Mouse (Mus musculus): ENCODE measurements around the gene Scn8a.

Gene Scn8a

DNA sequence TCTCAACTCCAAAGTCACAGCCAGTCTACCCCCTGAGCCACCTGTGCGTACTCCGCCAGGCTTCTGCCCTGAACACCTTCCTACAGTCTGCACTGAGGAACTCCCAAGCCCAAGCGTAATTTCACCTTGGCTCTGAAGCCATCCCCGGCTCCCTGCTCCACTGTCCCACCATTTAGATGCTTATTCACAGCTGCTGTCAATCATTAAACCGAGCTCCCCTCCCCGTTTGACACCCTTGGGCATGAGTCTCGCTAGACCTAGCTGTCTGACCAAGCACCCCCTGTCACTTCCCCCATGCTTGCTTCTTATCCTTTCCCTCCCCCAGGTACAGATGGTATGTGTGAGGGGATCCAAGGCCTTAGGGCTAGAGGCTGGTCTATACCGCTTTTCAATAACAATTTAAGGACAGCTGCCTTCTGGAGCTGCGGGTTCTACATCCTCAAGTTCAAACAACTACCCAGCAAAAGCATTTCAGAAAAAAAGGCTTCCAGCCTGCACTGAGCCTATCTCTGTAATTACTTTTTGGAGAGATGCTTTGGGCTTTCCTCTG is 200.1 kb downstream of the Scn8a start:
- DNase-seq (ENCODE audit: low spot score in 2 of 2), result no peak

DNA sequence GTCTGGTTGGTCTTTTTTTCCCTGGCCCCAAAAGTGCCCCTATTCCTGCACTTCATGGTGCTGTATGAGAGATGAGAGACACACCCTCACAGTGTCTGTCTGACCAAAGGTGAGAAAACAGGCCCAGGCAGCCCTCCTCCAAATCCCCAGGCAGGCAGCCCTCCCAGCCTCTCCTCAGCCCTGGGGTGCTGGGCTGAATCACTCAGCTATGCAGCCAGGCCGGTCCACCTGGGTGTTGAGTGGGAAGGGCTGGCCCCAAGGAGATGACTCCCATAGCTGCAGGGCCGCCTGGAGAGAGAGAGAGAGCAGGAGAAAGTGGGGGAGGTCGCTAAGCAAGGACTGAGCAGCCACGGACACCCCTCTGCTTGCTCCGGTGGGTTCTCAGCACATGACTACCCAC is 201.1 kb downstream of the Scn8a start:
- DNase-seq (ENCODE audit: low spot score in 2 of 2), result no peak

- DNase-seq (ENCODE audit: low spot score in 2 of 2), result no peak
Observed at GRCm38 (mm10) chr15:101072736-101073135, 203.1 kb downstream of the Scn8a start.

GRCm38 (mm10) chr15:101074067-101074466 is 204.4 kb downstream of the Scn8a start:
- DNase-seq (ENCODE audit: low spot score in 2 of 2), result no peak

GRCm38 (mm10) chr15:101075150-101075549 is 205.5 kb downstream of the Scn8a start:
- no peak for DNase-seq (ENCODE audit: low spot score in 2 of 2)

DNA sequence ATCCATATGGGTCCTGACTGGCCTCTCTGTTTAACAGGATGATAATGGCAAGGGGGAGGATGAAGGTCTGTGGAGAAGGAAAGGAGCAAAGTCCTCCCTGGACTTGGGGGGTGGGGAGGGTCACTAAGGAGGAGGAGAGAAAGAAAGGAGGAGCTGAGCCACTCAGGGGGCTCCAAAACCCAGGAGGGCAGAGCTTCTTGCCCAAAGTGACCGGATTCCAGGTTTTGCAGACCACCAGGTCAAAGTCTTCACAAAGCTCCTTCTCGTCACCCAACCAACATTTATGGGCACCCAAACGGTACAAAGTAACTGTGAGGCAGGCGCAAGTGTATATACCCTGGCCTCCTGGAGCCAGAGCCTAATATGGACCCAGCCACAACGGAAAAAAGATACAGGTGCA is 206.0 kb downstream of the Scn8a start:
- no peak for DNase-seq (ENCODE audit: low spot score in 2 of 2)

DNA sequence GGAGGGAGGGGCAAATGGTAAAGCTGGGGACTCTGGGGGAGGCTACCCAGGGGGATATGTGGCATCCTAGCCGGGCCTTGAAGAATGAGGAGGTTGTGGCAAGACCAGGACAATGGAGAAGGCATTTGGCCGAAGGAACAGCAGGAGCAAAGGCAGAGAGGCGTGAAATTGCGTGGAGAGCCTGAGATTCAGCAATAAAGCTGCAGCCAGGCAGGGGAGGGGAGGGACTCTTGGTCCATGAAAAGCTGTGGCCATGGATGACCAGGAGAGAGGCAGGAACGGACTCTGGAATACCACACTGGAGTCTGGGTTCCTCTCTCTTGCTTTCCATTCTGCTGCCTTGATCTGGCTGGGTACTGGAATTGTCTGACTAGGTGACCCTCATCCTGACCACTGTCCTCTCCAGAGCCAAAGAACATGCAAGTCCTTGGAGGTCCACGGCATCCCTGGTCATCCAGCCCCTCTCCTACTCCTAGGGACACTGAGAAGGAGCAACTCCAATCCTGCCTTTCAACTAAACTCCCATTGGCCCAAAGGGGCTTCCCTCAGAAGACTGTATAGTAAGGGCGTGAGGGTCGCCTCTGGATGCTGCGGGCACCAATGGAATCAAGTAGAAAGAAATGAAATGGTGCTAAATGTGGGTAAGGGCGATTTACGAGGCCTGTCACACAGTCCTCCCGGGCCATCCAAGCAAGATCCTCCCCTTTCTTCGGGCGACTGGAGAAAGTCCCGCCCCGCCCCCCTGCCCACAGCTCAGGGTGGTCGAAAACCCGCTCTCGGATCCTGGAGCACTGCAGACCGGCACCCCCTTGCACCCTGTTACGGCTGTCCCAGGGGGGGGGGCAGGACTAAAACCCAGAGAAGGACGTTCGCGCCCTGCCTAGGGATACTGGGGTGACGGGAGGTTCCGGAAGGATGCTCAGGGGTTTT is 206.7 kb downstream of the Scn8a start:
- no peak for DNase-seq (ENCODE audit: low spot score in 2 of 2)

DNA sequence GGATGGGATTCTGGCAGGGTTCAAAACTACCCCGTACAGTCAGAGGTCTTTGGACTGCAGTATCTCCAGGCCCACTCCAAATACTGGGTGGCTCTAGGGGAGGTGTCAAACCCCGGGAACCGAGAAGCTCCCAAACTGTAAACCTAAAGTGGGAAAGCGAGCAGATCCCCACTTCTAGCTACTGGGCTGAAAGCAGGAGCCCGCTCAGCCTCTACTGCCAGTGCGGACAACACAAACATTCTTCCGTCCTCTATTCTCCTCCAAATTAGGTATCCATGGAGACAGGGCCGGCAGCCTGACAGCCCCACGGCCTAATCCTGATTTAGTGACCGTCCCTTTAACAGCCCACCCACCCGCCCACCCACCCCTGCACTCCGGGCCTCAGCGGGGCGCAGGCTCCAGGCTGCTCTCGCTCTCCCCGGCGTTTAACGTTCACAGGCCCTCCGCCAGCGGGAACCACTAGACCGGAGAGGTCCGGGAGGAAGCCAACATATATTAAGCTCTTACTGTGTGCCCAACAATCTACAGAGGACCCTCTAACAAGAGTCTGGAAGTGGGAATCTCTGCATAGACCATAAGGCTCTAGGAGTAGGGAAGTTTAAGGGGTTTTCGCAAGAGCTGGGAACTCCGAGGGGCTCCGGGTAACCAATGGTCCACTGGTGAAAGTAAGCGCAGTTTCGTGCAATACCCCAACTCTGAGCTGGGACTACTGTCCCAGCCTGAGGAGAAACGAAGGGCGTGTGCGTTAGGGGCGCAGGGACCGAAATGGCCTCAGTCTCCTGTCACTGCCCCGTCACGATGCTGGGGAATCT is 207.5 kb downstream of the Scn8a start:
- DNase-seq (ENCODE audit: low spot score in 2 of 2), result no peak

GRCm38 (mm10) chr15:101077813-101078730 is 208.4 kb downstream of the Scn8a start, which contains the start of gene Fignl2:
TSS of gene Fignl2 (minus strand) at chr15:101078567.
- DNase-seq (ENCODE audit: low spot score in 2 of 2), result peak in 1 of 2 experiments; percentile 24

- peak; percentile 92 to 93 for DNase-seq (ENCODE audit: low spot score in 2 of 2)
Observed at GRCm38 (mm10) chr15:101078731-101079156, 209.1 kb downstream of the Scn8a start.

DNA sequence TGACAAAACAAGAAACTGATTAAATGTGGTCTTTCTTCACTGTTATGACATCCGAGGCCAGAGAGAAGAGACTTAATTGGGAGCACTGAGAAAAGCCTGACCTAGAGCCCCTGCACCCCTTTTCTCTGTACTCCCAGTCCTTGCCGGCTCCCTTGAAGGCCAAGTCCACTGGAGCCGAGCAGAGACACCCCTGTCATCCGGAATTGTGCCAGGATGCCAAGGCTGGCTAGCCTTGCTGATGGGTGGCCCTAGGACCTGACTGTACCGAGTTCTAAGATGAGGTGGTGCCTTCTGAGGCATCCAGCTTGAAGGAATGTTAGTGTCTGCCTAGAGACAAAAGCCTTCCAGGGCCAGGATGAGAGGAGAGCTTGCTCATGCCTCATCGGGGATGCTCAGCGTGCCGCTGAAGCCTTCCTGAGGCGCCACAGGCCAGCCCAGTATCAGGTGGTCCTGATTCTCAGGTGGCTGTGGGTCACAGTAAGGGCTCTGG is 210.4 kb downstream of the Scn8a start:
- DNase-seq (ENCODE audit: low spot score in 2 of 2), result no peak

- peak in 1 of 2 experiments; percentile 60 for DNase-seq (ENCODE audit: low spot score in 2 of 2)
Observed at GRCm38 (mm10) chr15:101081035-101081548, 211.4 kb downstream of the Scn8a start.

GRCm38 (mm10) chr15:101082236-101082635 is 212.6 kb downstream of the Scn8a start:
- DNase-seq (ENCODE audit: low spot score in 2 of 2), result no peak

GRCm38 (mm10) chr15:101084499-101084898 is 214.8 kb downstream of the Scn8a start:
- DNase-seq (ENCODE audit: low spot score in 2 of 2), result no peak

- DNase-seq (ENCODE audit: low spot score in 2 of 2), result no peak
Observed at GRCm38 (mm10) chr15:101086451-101086850, 216.8 kb downstream of the Scn8a start.

- no peak for DNase-seq (ENCODE audit: low spot score in 2 of 2)
Observed at GRCm38 (mm10) chr15:101086956-101087355, 217.3 kb downstream of the Scn8a start.

DNA sequence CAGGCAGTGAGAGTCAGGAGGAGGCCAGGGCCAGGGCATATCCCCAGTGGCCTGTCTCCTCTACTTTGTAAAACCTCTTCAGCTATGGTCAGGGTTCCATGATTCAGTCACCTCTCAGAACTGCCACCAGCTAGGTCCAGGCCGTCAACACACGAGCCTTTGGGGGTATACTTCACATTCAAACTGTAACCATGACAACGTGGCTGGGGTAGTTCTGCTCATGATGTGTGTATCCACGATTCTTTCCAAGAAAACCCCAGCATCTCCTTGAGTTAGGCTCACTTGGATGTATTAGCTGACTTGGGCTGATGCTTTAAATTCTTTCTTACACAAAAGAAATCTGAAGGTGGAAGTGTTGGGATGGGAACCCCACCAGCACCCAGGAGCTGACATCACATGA is 218.6 kb downstream of the Scn8a start:
- no peak for DNase-seq (ENCODE audit: low spot score in 2 of 2)

DNA sequence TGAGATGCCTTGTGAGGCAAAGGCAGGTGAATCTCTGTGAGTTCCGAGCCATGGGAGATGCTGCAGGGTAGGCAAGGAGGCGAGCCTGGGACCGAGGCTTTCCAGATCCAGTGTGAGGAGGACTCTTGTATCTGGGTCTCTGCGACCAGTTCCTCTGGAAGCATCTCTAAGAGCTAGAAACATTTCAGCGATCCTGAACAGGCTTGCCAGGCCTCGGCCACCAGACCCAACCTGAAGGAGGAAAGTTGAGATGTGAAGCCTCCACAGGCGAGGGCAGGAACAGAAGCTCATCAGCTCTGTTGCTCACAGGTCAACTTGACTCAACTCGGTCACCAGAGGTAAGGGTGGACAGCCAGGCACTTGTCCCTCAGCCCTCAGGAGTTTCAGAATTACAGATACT is 221.9 kb downstream of the Scn8a start:
- DNase-seq (ENCODE audit: low spot score in 2 of 2), result no peak

- no peak for DNase-seq (ENCODE audit: low spot score in 2 of 2)
Observed at GRCm38 (mm10) chr15:101092121-101092828, 222.6 kb downstream of the Scn8a start.

Measured in heart, adult 9 months (tissue).